Mouse (Mus musculus) left cerebral cortex, postnatal 4 days (tissue): ENCODE measurements at regions not wholly inside any gene's neighbourhood (a gene's known extent, or its start where the extent isn't known, plus 50 kb on each side); places are given as distances from the start of the nearest gene placed in this dataset.

Experiments used
- DNase-seq: peaks from one replicate; pipeline ENCODE4 v3.0.0-alpha.2; 2022
- intact Hi-C: fragments of 180-260 bp; cut with DNase I; formaldehyde crosslinking; loops from one replicate; pipeline ENCODE4 v1.15.1; 2025

- no peak for DNase-seq
- intact Hi-C loops: no loop called here
Measured at GRCm38 (mm10) chr14:25106451-25106850, 352.5 kb upstream of the Zmiz1 start.

DNA sequence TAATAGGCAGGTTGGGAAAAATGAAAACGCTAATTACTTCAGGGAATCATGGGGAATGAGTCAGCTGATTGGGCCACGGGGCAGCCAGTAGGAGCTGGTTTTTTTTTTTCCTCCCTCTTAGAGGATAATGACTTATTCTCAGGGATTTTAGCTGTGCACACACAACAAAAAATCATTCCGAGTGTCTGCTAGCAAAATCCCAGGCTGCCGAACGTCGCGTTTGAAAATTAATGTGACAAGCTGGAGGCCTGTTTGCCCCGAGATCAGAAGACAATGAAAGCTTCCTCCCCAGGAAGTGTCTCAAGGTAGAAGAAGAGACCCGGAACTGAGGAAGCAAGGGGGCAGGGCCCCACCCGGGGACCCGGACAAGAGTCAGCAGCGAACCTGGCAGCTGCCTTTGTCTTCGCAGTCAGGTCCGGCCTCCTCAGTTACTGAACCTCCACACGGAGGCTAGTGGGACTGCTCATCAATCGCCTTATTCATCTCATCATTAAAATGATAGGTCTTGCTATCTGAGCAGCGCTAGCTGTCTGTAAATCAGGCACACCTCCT is 350.8 kb upstream of the Zmiz1 start:
- intact Hi-C loops: no loop called here
- no peak for DNase-seq

GRCm38 (mm10) chr14:25108701-25109290 is 350.2 kb upstream of the Zmiz1 start:
- peak; percentile 30 for DNase-seq

GRCm38 (mm10) chr14:25109691-25110090 is 349.3 kb upstream of the Zmiz1 start:
- intact Hi-C loops: loop anchor here (10.0 kb wide), 2 partner anchors 345 to 455 kb away; partner anchors contain the start of gene Zmiz1

More at GRCm38 (mm10) chr14:25108701-25109290, 350.2 kb upstream of the Zmiz1 start:
- intact Hi-C loops: no loop called here

GRCm38 (mm10) chr14:25112832-25113231 is 346.2 kb upstream of the Zmiz1 start:
- no peak for DNase-seq
- intact Hi-C loops: loop anchor here (10.0 kb wide), 2 partner anchors 342 to 452 kb away; partner anchors contain the start of gene Zmiz1

More at GRCm38 (mm10) chr14:25109691-25110090, 349.3 kb upstream of the Zmiz1 start:
- no peak for DNase-seq

DNA sequence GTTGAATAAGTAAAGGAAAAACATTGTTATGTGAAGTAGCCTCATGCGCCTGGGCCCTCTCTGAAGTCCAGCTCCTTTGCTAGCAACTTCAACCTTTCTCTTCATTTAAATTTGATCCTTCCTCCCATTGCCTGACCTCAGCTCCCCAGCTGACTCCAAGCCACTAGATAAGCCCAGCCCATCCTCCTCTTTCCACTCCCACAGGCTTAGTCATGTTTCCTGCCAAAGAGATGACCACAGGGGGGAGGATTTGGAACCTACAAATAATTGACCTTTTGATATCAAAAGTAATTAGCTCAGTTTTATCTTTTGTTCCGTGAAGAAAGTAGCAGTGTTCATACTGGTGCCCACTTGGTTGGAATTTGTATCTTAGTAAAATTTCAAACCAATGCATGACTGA is 345.7 kb upstream of the Zmiz1 start:
- no peak for DNase-seq
- intact Hi-C loops: loop anchor here (10.0 kb wide), 2 partner anchors 341 to 451 kb away; partner anchors contain the start of gene Zmiz1

- intact Hi-C loops: loop anchor here (10.0 kb wide), 2 partner anchors 338 to 448 kb away; partner anchors contain the start of gene Zmiz1
- DNase-seq: peak; percentile 76
Measured at GRCm38 (mm10) chr14:25116424-25116823, 342.6 kb upstream of the Zmiz1 start.

- DNase-seq: peak; percentile 47
- intact Hi-C loops: loop anchor here (10.0 kb wide), 2 partner anchors 335 to 445 kb away; partner anchors contain the start of gene Zmiz1
Measured at GRCm38 (mm10) chr14:25119999-25120398, 339.0 kb upstream of the Zmiz1 start.

- intact Hi-C loops: no loop called here
Measured at GRCm38 (mm10) chr14:25120506-25120905, 338.5 kb upstream of the Zmiz1 start.

DNA sequence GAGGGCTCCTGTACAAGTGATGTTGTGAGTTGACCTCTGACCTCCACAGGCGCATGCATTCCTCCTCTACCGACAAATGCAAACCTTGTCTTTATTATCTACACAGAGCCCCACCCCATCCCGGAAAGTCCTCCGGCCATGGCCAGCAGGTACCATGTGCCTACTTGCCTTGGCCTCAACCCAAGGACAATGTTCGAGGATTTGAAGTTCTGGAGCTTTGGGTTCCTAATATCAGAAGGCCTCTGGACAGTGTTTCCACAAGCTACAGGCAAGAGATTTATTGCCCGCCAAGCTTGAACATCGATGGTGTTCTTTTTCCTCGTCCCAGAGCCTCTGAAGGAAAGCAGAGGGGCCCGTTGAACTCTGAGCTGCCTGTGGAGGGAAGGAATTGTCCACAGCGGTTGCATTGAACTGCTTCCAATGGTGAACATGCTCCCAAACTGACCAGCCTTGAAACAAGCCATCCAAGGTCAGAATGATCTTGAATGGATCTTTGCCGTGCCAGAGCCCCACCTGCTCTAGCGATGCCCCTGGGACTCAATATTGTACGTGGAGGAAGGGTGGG is 335.9 kb upstream of the Zmiz1 start:
- no peak for DNase-seq
- intact Hi-C loops: no loop called here

More at GRCm38 (mm10) chr14:25120506-25120905, 338.5 kb upstream of the Zmiz1 start:
- peak; percentile 53 for DNase-seq

DNA sequence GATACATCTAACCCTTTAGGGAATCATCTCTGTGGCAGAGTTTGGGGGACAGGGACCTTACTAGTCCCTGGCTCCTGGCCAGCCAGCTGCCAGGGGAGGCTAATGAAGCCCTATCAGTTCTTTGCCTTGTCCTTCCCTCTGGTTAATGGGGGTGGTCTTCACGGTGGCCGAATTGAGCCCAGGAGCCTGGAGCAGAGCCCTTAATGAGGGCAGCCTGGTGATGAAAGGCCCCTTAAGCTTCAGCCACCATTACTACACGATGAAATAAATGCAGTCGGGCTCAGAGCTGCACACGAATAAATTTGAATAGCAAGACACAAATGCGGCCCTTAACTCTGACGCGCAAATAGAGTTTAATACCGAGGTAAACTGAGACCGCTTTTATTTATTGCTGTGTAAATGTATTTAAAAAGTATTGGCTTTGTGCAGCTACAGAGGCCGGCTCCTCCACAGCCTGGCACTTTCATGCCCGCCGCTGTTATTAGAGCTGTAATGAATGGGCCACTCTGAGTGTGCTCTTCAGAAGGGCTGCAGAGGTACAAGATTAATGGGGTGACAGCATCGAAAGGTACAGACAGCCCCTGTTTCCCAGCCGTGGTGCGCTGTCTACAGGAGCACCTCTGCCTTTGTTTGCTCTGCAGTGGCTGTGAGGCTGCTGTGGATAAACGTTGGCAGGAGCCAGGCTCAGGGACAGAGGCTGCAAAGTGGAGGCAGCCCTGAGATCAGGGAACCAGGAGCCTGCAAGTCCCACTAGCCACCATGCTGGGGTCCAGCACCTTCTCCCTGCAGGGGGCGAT is 335.2 kb upstream of the Zmiz1 start:
- no peak for DNase-seq
- intact Hi-C loops: no loop called here

DNA sequence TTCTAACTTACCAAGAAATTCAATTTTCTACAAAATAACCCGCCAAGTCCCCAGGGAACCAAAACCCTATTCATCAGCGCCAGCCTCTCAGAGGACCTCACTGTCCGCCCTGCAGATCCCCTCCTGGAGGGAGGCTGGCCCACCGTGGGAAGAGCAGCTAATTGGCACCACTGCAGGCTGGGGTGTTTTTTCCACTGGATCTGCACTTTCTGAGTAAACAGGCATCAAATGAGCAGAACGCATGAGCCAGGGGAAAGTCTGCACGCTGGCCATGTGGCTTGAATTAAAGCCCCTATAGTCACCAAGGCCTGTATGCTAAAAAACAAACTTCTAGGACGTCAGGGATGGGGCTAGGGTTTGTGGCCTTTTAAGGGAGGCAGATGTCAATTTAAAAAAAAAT is 332.4 kb upstream of the Zmiz1 start:
- intact Hi-C loops: no loop called here
- peak; percentile 19 for DNase-seq

DNA sequence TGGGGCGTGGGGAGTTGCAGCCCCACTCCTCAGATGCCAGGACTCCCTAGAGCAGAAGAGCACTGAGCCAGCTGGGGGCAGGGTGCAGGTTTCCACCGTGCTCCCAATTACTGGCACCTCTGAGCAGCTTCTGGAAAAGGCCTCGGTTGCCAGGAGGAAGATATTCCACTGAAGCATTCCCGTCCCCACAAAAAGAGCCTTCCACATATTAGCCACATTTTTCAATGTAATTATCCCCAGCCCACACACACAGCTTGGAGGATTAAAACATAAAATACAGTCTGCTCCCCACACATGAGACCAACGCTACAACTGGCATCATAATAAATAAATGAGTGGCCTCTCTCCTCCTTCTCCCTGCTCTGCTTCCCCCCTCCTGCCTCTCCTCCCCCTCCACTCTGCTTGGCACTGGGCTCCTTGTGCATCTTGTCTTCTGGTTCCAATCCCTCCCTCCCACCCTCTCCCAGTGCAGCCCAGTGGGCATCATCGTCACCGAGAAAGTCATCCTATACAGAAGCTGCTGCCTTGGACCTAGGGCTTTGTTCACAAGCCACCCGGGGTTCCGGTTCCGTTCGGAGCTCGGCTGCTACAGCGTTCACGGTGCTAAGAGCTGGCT is 331.3 kb upstream of the Zmiz1 start:
- peak; percentile 53 for DNase-seq
- intact Hi-C loops: no loop called here

GRCm38 (mm10) chr14:25128160-25128547 is 330.8 kb upstream of the Zmiz1 start:
- DNase-seq: no peak
- intact Hi-C loops: no loop called here

GRCm38 (mm10) chr14:25135371-25135770 is 323.6 kb upstream of the Zmiz1 start:
- DNase-seq: no peak
- intact Hi-C loops: no loop called here

- intact Hi-C loops: no loop called here
- DNase-seq: no peak
Measured at GRCm38 (mm10) chr14:25137312-25137711, 321.7 kb upstream of the Zmiz1 start.

GRCm38 (mm10) chr14:25138485-25138884 is 320.5 kb upstream of the Zmiz1 start:
- peak; percentile 63 for DNase-seq

GRCm38 (mm10) chr14:25141933-25142332 is 317.1 kb upstream of the Zmiz1 start:
- no peak for DNase-seq
- intact Hi-C loops: no loop called here

More at GRCm38 (mm10) chr14:25138485-25138884, 320.5 kb upstream of the Zmiz1 start:
- intact Hi-C loops: no loop called here

DNA sequence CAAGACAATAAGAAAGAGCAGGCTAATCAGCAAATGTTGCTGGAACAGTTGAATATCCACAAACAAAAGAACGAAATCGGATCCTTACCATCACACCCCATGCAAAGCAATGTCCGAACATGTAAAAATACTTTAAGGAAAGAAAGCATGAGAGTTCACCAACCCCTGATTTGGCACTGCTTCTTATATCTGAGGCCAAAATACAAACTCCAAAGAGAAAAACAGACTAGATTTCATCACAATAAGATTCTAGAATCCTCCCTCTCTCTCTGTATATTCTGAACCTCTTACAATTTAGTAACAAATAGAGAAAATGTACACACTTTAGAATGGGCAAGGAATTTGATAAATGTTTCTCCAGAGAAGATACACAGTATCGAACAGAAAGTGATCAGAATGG is 315.9 kb upstream of the Zmiz1 start:
- no peak for DNase-seq
- intact Hi-C loops: no loop called here

DNA sequence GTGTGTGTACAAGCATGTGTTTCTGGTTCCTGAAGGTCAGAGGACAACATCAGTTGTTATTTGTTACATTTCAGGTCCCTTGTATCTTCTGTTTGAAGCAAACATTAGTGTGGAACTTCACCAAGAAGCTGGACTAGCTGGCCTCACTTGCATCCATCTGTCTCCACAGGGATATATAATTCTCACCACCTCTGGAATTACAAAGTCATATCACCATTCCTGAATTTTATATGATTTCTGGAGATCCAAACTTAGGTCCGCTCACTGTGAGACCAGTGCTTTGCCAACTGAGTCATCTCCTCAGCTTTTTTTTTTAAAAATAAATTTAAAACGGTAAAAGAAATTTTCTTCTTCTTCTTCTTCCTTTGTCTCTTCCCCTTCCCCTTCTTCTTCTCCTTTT is 311.3 kb upstream of the Zmiz1 start:
- intact Hi-C loops: no loop called here
- DNase-seq: no peak

- intact Hi-C loops: no loop called here
- no peak for DNase-seq
Measured at GRCm38 (mm10) chr14:25150968-25151367, 308.0 kb upstream of the Zmiz1 start.
